Mouse (Mus musculus) megakaryocyte, embryonic 14.5 days (primary cell): Measurements from ENCODE around the gene AC141477.1. TPM values are rescaled to one million over a fixed set of nuclear protein-coding genes. Genes with fewer than 3 reads are reported as not detected.

Source experiments
- H3K27me3 ChIP-seq: replicated peaks from 2 replicates; pipeline ENCODE3; 2012; ENCODE audit warnings: inconsistent platforms
- H3K36me3 ChIP-seq: replicated peaks from 2 replicates; pipeline ENCODE3; 2012; ENCODE audit warnings: low read length, inconsistent platforms, mixed read lengths
- H3K4me1 ChIP-seq: 2 replicates; pipeline ENCODE4 v1.6.1; 2012; ENCODE audit warnings: inconsistent platforms
- H3K4me3 ChIP-seq: replicated peaks from 2 replicates; pipeline ENCODE3; 2012; ENCODE audit warnings: moderate library complexity, mild to moderate bottlenecking, inconsistent platforms
- H3K9me3 ChIP-seq: 2 replicates; pipeline ENCODE4 v1.6.1; 2012; ENCODE audit warnings: inconsistent platforms
- FLI1 ChIP-seq: IDR thresholded peaks from 2 replicates; pipeline ENCODE4 v1.6.1; 2012; ENCODE audit warnings: low read length, inconsistent platforms, mixed read lengths
- GATA1 ChIP-seq: IDR thresholded peaks from 3 replicates; pipeline ENCODE4 v1.6.1; 2012; ENCODE audit warnings: mixed read lengths, low read length, inconsistent platforms, borderline replicate concordance
- polyA plus RNA-seq: library from polyadenylated mRNA; stranded (reverse); fragments of >175 nt; gene quantifications from 2 replicates; pipeline ENCODE4 v1.2.3, GENCODE M21; 2012; ENCODE audit warnings: low replicate concordance; ENCODE audit not compliant: insufficient read depth

AC141477.1 gene
- polyA plus RNA-seq: not detected in 2 replicates

GRCm38 (mm10) chr10:76440281-76440680 is at the start of gene AC141477.1:
AC141477.1 (minus strand) TSS chr10:76440444.
- TF ChIP-seq GATA1 (no peak), FLI1 (no peak)
- H3K36me3 ChIP-seq: peaks cover 58% of the 10 kb centered on the region
- H3K27me3 ChIP-seq: no peaks in the 10 kb centered on the region
- H3K4me3 ChIP-seq: peak within 1 kb of the TSS; percentile 87
- peaks cover 42% of the 10 kb centered on the region for H3K4me1 ChIP-seq
- H3K9me3 ChIP-seq: no peaks in the 10 kb centered on the region

- no peaks in the 10 kb centered on the region for H3K9me3 ChIP-seq
- TF ChIP-seq FLI1 (no peak), GATA1 (no peak)
- H3K4me1 ChIP-seq: peaks cover 85% of the 10 kb centered on the region
- H3K36me3 ChIP-seq: peaks cover 88% of the 10 kb centered on the region
- no peaks in the 10 kb centered on the region for H3K27me3 ChIP-seq
- H3K4me3 ChIP-seq: peak overlapping the region; percentile 1
Measured at GRCm38 (mm10) chr10:76489205-76489604, 49.0 kb upstream of the AC141477.1 start.

- H3K36me3 ChIP-seq: peaks cover 88% of the 10 kb centered on the region
Measured at GRCm38 (mm10) chr10:76488265-76488664, 48.0 kb upstream of the AC141477.1 start.

GRCm38 (mm10) chr10:76486302-76486701 is 46.1 kb upstream of the AC141477.1 start:
- no peaks in the 10 kb centered on the region for H3K9me3 ChIP-seq
- peaks cover 91% of the 10 kb centered on the region for H3K36me3 ChIP-seq
- H3K4me3 ChIP-seq: peak overlapping the region; percentile 56
- no peaks in the 10 kb centered on the region for H3K27me3 ChIP-seq
- TF ChIP-seq GATA1: no peak
- TF ChIP-seq FLI1: no peak
- H3K4me1 ChIP-seq: peaks cover 71% of the 10 kb centered on the region

More at GRCm38 (mm10) chr10:76488265-76488664, 48.0 kb upstream of the AC141477.1 start:
- TF ChIP-seq GATA1: no peak
- TF ChIP-seq FLI1: no peak
- Histone ChIP-seq H3K4me3 (peak overlapping the region; percentile 66), H3K4me1 (peaks cover 80% of the 10 kb centered on the region), H3K27me3 (no peaks in the 10 kb centered on the region), H3K9me3 (no peaks in the 10 kb centered on the region)

- Histone ChIP-seq H3K4me1 (peaks cover 27% of the 10 kb centered on the region), H3K27me3 (no peaks in the 10 kb centered on the region), H3K36me3 (peaks cover 99% of the 10 kb centered on the region), H3K9me3 (no peaks in the 10 kb centered on the region), H3K4me3 (no peak overlapping the region)
- no peak for TF ChIP-seq FLI1
- TF ChIP-seq GATA1: no peak
Measured at GRCm38 (mm10) chr10:76481480-76481879, 41.2 kb upstream of the AC141477.1 start.

- no peaks in the 10 kb centered on the region for H3K27me3 ChIP-seq
- no peaks in the 10 kb centered on the region for H3K9me3 ChIP-seq
- no peak overlapping the region for H3K4me3 ChIP-seq
- peaks cover 99% of the 10 kb centered on the region for H3K36me3 ChIP-seq
- H3K4me1 ChIP-seq: peaks cover 21% of the 10 kb centered on the region
- no peak for TF ChIP-seq FLI1
- no peak for TF ChIP-seq GATA1
Measured at GRCm38 (mm10) chr10:76480851-76481250, 40.6 kb upstream of the AC141477.1 start.

GRCm38 (mm10) chr10:76473759-76474158 is 33.5 kb upstream of the AC141477.1 start:
- Histone ChIP-seq H3K9me3 (no peaks in the 10 kb centered on the region), H3K4me3 (peak overlapping the region; percentile 65), H3K4me1 (peaks cover 50% of the 10 kb centered on the region), H3K27me3 (no peaks in the 10 kb centered on the region), H3K36me3 (peaks cover 86% of the 10 kb centered on the region)
- TF ChIP-seq FLI1 (no peak), GATA1 (no peak)

GRCm38 (mm10) chr10:76468203-76469162 is 28.2 kb upstream of the AC141477.1 start, which contains the start of the genes Mcm3ap and Ybey:
Mcm3ap (plus strand) TSS chr10:76468927.
Ybey (minus strand) TSS chr10:76469114.
- TF ChIP-seq FLI1 (peak; percentile 94; the same call in 1 of the 2 replicates), GATA1 (no peak)
- Histone ChIP-seq H3K4me3 (peak within 1 kb of the TSS; percentile 99), H3K36me3 (peaks cover 62% of the 10 kb centered on the region), H3K27me3 (no peaks in the 10 kb centered on the region), H3K9me3 (no peaks in the 10 kb centered on the region), H3K4me1 (peaks cover 41% of the 10 kb centered on the region)

- peaks cover 52% of the 10 kb centered on the region for H3K36me3 ChIP-seq
- peaks cover 2% of the 10 kb centered on the region for H3K27me3 ChIP-seq
- H3K4me3 ChIP-seq: no peak overlapping the region
- H3K4me1 ChIP-seq: peaks cover 3% of the 10 kb centered on the region; the same call in 1 of the 2 replicates
- TF ChIP-seq GATA1: no peak
- TF ChIP-seq FLI1: no peak
- H3K9me3 ChIP-seq: peaks cover 30% of the 10 kb centered on the region
Measured at GRCm38 (mm10) chr10:76462721-76463120, 22.5 kb upstream of the AC141477.1 start.

- no peak overlapping the region for H3K4me3 ChIP-seq
- peaks cover 52% of the 10 kb centered on the region for H3K36me3 ChIP-seq
- no peaks in the 10 kb centered on the region for H3K4me1 ChIP-seq
- H3K27me3 ChIP-seq: peaks cover 2% of the 10 kb centered on the region
- peaks cover 32% of the 10 kb centered on the region for H3K9me3 ChIP-seq
- no peak for TF ChIP-seq FLI1
- TF ChIP-seq GATA1: no peak
Measured at GRCm38 (mm10) chr10:76462312-76462711, 22.1 kb upstream of the AC141477.1 start.
